Mouse (Mus musculus): ENCODE results near the gene Coq5. TPM values are rescaled to one million over a fixed set of nuclear protein-coding genes. Genes with fewer than 3 reads are reported as not detected.
"Not testable (repeated sequence)": the region's sequence is repeated elsewhere in the genome, so short reads cannot be mapped to it uniquely, and the experiment has no call there.

The Coq5 gene
- total and polyA plus RNA-seq, 2 experiments from 2014 or later, result 29.6 to 42.8 TPM

- Histone ChIP-seq H3K9me3 (ENCODE audit: low read length) (no peaks in the 10 kb centered on the region), H3K27me3 (ENCODE audit: insufficient read depth, low read length) (no peaks in the 10 kb centered on the region), H3K27ac (ENCODE audit: low read depth, low read length) (no peak overlapping the region), H3K36me3 (ENCODE audit: insufficient read depth, low read length) (peaks cover 42% of the 10 kb centered on the region), H3K4me3 (ENCODE audit: low read depth, low read length) (no peak overlapping the region), H3K4me1 (ENCODE audit: insufficient read depth, low read length) (peaks cover 5% of the 10 kb centered on the region; the same call in 1 of the 2 replicates), H3K4me2 (ENCODE audit: low read depth, low read length, poor library complexity, severe bottlenecking) (no peak overlapping the region), H3K9ac (replicated peaks; ENCODE audit: low read length, poor library complexity, severe bottlenecking) (no peak overlapping the region)
- WGBS, result 89% methylated on average over 8 of the region's 8 CpGs
- TF ChIP-seq CTCF (IDR thresholded peaks at IDR 0.05), result peak; percentile 49
- DNase-seq (ENCODE audit: low spot score), result no peak
- no peak for ATAC-seq (ENCODE audit: low FRiP score)
Observed at GRCm38 (mm10) chr5:115294173-115294572, 14.7 kb downstream of the Coq5 start.

GRCm38 (mm10) chr5:115296347-115296746 is 16.9 kb downstream of the Coq5 start:
- TF ChIP-seq CTCF (IDR thresholded peaks at IDR 0.05), result no peak
- DNase-seq (ENCODE audit: low spot score) (no peak), ATAC-seq (ENCODE audit: low FRiP score) (no peak)
- Histone ChIP-seq H3K4me2 (ENCODE audit: low read depth, low read length, poor library complexity, severe bottlenecking) (no peak overlapping the region), H3K9ac (replicated peaks; ENCODE audit: low read length, poor library complexity, severe bottlenecking) (no peak overlapping the region), H3K4me3 (ENCODE audit: low read depth, low read length) (no peak overlapping the region), H3K27me3 (ENCODE audit: insufficient read depth, low read length) (no peaks in the 10 kb centered on the region), H3K36me3 (ENCODE audit: insufficient read depth, low read length) (peaks cover 36% of the 10 kb centered on the region), H3K27ac (ENCODE audit: low read depth, low read length) (no peak overlapping the region), H3K9me3 (ENCODE audit: low read length) (no peaks in the 10 kb centered on the region), H3K4me1 (ENCODE audit: insufficient read depth, low read length) (peaks cover 8% of the 10 kb centered on the region; the same call in 1 of the 2 replicates)
- WGBS, result 85% methylated on average over 10 of the region's 10 CpGs

- H3K36me3 ChIP-seq (ENCODE audit: insufficient read depth, low read length), result peaks cover 26% of the 10 kb centered on the region
- peaks cover 14% of the 10 kb centered on the region for H3K4me1 ChIP-seq (ENCODE audit: insufficient read depth, low read length)
- peak; percentile 66 for ATAC-seq (ENCODE audit: low FRiP score)
- no peaks in the 10 kb centered on the region for H3K27me3 ChIP-seq (ENCODE audit: insufficient read depth, low read length)
- peak overlapping the region; percentile 72 for H3K4me3 ChIP-seq (ENCODE audit: low read depth, low read length)
- peak overlapping the region; percentile 67 for H3K4me2 ChIP-seq (ENCODE audit: low read depth, low read length, poor library complexity, severe bottlenecking)
- peak overlapping the region; percentile 82 for H3K27ac ChIP-seq (ENCODE audit: low read depth, low read length)
- peak; percentile 89 for DNase-seq (ENCODE audit: low spot score)
- H3K9ac ChIP-seq (replicated peaks; ENCODE audit: low read length, poor library complexity, severe bottlenecking), result peak overlapping the region; percentile 72
- peak; percentile 58 for TF ChIP-seq CTCF (IDR thresholded peaks at IDR 0.05)
- no peaks in the 10 kb centered on the region for H3K9me3 ChIP-seq (ENCODE audit: low read length)
- WGBS, result under 1% methylated on average over 46 of the region's 46 CpGs
Observed at GRCm38 (mm10) chr5:115300035-115300744, 20.7 kb downstream of the Coq5 start.

GRCm38 (mm10) chr5:115300792-115301614 is 21.5 kb downstream of the Coq5 start, which contains the start of gene Dynll1:
Dynll1 (minus strand) TSS chr5:115300999.
- Histone ChIP-seq H3K4me1 (ENCODE audit: insufficient read depth, low read length) (peaks cover 14% of the 10 kb centered on the region), H3K9me3 (ENCODE audit: low read length) (no peaks in the 10 kb centered on the region), H3K9ac (replicated peaks; ENCODE audit: low read length, poor library complexity, severe bottlenecking) (peak within 1 kb of the TSS; percentile 72), H3K4me3 (ENCODE audit: low read depth, low read length) (peak within 1 kb of the TSS; percentile 72), H3K27me3 (ENCODE audit: insufficient read depth, low read length) (no peaks in the 10 kb centered on the region), H3K27ac (ENCODE audit: low read depth, low read length) (peak within 1 kb of the TSS; percentile 82), H3K4me2 (ENCODE audit: low read depth, low read length, poor library complexity, severe bottlenecking) (peak within 1 kb of the TSS; percentile 69), H3K36me3 (ENCODE audit: insufficient read depth, low read length) (peaks cover 21% of the 10 kb centered on the region)
- peak; percentile 99 for DNase-seq (ENCODE audit: low spot score)
- peak; percentile 45 for TF ChIP-seq CTCF (IDR thresholded peaks at IDR 0.05)
- ATAC-seq (ENCODE audit: low FRiP score), result peak; percentile 98
- WGBS, result under 1% methylated on average over 59 of the region's 66 CpGs

GRCm38 (mm10) chr5:115301615-115302014 is 22.1 kb downstream of the Coq5 start:
- DNase-seq (ENCODE audit: low spot score) (no peak), ATAC-seq (ENCODE audit: low FRiP score) (no peak)
- Histone ChIP-seq H3K27ac (ENCODE audit: low read depth, low read length) (peak overlapping the region; percentile 19; the same call in 1 of the 2 replicates), H3K36me3 (ENCODE audit: insufficient read depth, low read length) (peaks cover 16% of the 10 kb centered on the region), H3K4me3 (ENCODE audit: low read depth, low read length) (peak overlapping the region; percentile 72), H3K4me1 (ENCODE audit: insufficient read depth, low read length) (peaks cover 14% of the 10 kb centered on the region), H3K9me3 (ENCODE audit: low read length) (no peaks in the 10 kb centered on the region), H3K9ac (replicated peaks; ENCODE audit: low read length, poor library complexity, severe bottlenecking) (peak overlapping the region; percentile 51; the same call in 1 of the 2 replicates), H3K27me3 (ENCODE audit: insufficient read depth, low read length) (no peaks in the 10 kb centered on the region), H3K4me2 (ENCODE audit: low read depth, low read length, poor library complexity, severe bottlenecking) (peak overlapping the region; percentile 69)
- no peak for TF ChIP-seq CTCF (IDR thresholded peaks at IDR 0.05)
- WGBS, result 22% methylated on average over 13 of the region's 13 CpGs

GRCm38 (mm10) chr5:115302190-115302589 is 22.7 kb downstream of the Coq5 start:
- H3K27ac ChIP-seq (ENCODE audit: low read depth, low read length); ATAC-seq (ENCODE audit: low FRiP score); H3K4me3 ChIP-seq (ENCODE audit: low read depth, low read length); DNase-seq (ENCODE audit: low spot score); H3K9ac ChIP-seq (replicated peaks; ENCODE audit: low read length, poor library complexity, severe bottlenecking); H3K27me3 ChIP-seq (ENCODE audit: insufficient read depth, low read length); H3K9me3 ChIP-seq (ENCODE audit: low read length): not testable (repeated sequence)
- Histone ChIP-seq H3K4me2 (ENCODE audit: low read depth, low read length, poor library complexity, severe bottlenecking) (peak overlapping the region; percentile 69; the same call in 1 of the 2 replicates), H3K4me1 (ENCODE audit: insufficient read depth, low read length) (peaks cover 14% of the 10 kb centered on the region), H3K36me3 (ENCODE audit: insufficient read depth, low read length) (peaks cover 12% of the 10 kb centered on the region)
- WGBS, result 78% methylated on average over 3 of the region's 7 CpGs

Data from midbrain, postnatal 0 days (tissue).